Mouse (Mus musculus) mesoderm, embryonic 11.5 days (tissue): ENCODE data around the gene Tmem132a.

ENCODE experiments used
- DNase-seq: peaks from one replicate; pipeline ENCODE4 v3.0.0-alpha.2; 2012; ENCODE audit warnings: low read depth, low spot score

Gene Tmem132a

GRCm38 (mm10) chr19:10878201-10878837 lies 8.6 kb upstream of the Tmem132a start:
- no peak for DNase-seq

GRCm38 (mm10) chr19:10871328-10871961 lies 1.7 kb upstream of the Tmem132a start:
- no peak for DNase-seq

- no peak for DNase-seq
Observed at GRCm38 (mm10) chr19:10870676-10871075, 936 bp upstream of the Tmem132a start.

- DNase-seq, result peak; percentile 85
Observed at GRCm38 (mm10) chr19:10869241-10869885, 377 bp downstream of the Tmem132a start.

GRCm38 (mm10) chr19:10868623-10869141 lies 1.1 kb downstream of the Tmem132a start:
- no peak for DNase-seq

- no peak for DNase-seq
Observed at GRCm38 (mm10) chr19:10867946-10868622, 1.7 kb downstream of the Tmem132a start.

- no peak for DNase-seq
Observed at GRCm38 (mm10) chr19:10866351-10866750, 3.4 kb downstream of the Tmem132a start.

GRCm38 (mm10) chr19:10860072-10860497 lies 9.7 kb downstream of the Tmem132a start:
- DNase-seq, result no peak

- DNase-seq, result no peak
Observed at GRCm38 (mm10) chr19:10856520-10856919, 13.2 kb downstream of the Tmem132a start.

- DNase-seq, result no peak
Observed at GRCm38 (mm10) chr19:10855422-10855821, 14.3 kb downstream of the Tmem132a start.

GRCm38 (mm10) chr19:10847311-10848087 lies 22.2 kb downstream of the Tmem132a start:
- no peak for DNase-seq

- DNase-seq, result peak; percentile 37
Observed at GRCm38 (mm10) chr19:10846150-10846549, 23.6 kb downstream of the Tmem132a start.

- no peak for DNase-seq
Observed at GRCm38 (mm10) chr19:10845454-10845853, 24.3 kb downstream of the Tmem132a start.

- DNase-seq, result no peak
Observed at GRCm38 (mm10) chr19:10844206-10844605, 25.5 kb downstream of the Tmem132a start.

GRCm38 (mm10) chr19:10842914-10843313 lies 26.8 kb downstream of the Tmem132a start:
- DNase-seq, result no peak

GRCm38 (mm10) chr19:10841721-10842626 lies 27.8 kb downstream of the Tmem132a start:
- peak; percentile 27 for DNase-seq

GRCm38 (mm10) chr19:10839010-10839892 lies 30.5 kb downstream of the Tmem132a start, which contains the start of gene Slc15a3:
Slc15a3 (plus strand) TSS chr19:10839727.
- no peak for DNase-seq

- DNase-seq, result no peak
Observed at GRCm38 (mm10) chr19:10835671-10836070, 34.1 kb downstream of the Tmem132a start.

GRCm38 (mm10) chr19:10833611-10834010 lies 36.1 kb downstream of the Tmem132a start:
- DNase-seq, result no peak
